Mouse (Mus musculus) cortical plate, adult 2 months (tissue): Measurements from ENCODE around the gene Gga1.

ENCODE experiments used
- CTCF ChIP-seq: fragments of 200-500 bp; IDR thresholded peaks from 2 replicates; pipeline ENCODE4 v1.5.1; 2011; ENCODE audit warnings: mild to moderate bottlenecking, control low read depth, low read length; ENCODE audit not compliant: insufficient read depth; ENCODE audit errors: extremely low read depth
- POLR2A ChIP-seq: fragments of 200-500 bp; IDR thresholded peaks from 2 replicates; pipeline ENCODE4 v1.6.1; 2011; ENCODE audit warnings: mild to moderate bottlenecking, low read length, control low read depth; ENCODE audit not compliant: insufficient read depth; ENCODE audit errors: extremely low read depth

DNA sequence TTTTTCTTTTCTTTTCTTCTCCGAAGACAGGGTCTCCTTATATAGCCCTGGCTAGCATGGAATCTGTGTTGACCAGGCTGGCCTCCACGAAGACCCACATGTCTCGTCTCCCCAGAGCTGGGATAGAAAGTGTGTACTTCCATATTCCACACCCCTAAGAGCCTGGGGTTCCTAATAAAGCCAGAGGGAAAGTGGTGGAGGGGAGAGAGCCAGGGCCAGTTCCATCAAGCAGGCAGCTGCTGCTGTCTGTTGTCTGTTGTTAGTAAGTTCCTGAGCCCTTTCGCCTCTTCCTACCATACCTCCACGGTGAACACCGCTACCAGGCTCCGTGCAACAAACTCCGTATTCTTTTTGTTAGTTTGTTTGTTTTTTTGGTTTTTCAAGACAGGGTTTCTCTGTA lies 51.5 kb downstream of the Gga1 start:
- TF ChIP-seq POLR2A (no peak), CTCF (no peak)
